ENCODE assay signal across 8 mouse cellular contexts in the genomic region with DNA sequence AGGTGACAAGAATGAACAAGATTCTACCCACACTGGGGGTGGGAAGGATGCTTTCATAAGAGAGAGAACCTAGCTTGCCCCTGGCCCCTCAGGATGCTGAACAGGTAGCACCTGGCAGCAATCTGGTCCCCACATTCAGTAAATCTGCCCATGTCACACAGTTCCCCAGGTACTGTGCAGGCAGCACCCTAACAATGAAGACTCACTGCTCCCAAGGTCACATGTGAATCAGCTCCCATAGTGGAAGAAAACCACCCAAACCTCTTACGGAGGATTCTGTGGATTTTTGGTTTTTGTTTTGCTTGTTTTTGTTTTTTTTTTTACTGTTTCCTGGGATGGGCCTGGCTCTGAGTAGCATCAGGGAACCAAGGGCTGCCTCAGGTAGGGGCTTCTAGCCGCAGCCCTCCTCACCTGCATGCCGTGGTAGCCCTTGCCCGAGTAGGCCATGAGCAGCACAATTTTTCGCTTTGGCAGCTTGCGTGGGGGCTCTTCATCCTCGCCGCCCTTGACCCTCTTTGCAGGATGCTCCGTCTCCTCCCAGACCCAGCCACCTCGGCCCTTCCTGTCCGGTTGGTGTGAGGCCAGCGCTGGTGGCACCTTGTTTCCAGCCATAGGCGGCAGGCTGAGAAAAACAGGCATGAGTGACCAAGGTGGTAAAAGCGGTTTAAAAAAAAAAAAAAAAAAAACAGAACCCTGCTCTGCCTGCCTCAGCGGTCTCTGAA. TPM values are rescaled to one million over a fixed set of nuclear protein-coding genes. Genes with fewer than 3 reads are reported as not detected.
DNase-seq lines count a peak whose midpoint lies in the region; ATAC-seq and TF ChIP-seq lines count a peak whose summit lies in the region.

No protein-coding gene starts in this region.

- peaks cover 44% of the 10 kb centered on the region for H3K36me3 ChIP-seq in heart, embryonic 10.5 days
- peaks cover 60% of the 10 kb centered on the region for H3K36me3 ChIP-seq in G1E (replicated peaks)
- peaks cover 4% of the 10 kb centered on the region; the same call in 1 of the 2 replicates for H3K36me3 ChIP-seq in forebrain, embryonic 16.5 days (ENCODE audit: control insufficient read depth, insufficient read depth)
- no peaks in the 10 kb centered on the region; the same call in 1 of the 2 replicates for H3K36me3 ChIP-seq in lung, postnatal 0 days (ENCODE audit: insufficient read depth, low read length)

- no peak for ATAC-seq in G1E (ENCODE audit: extremely low read depth, insufficient number of reproducible peaks, low FRiP score, poor library complexity, severe bottlenecking)
- no peak for ATAC-seq in forebrain, embryonic 16.5 days
- ATAC-seq in lung, postnatal 0 days, result no peak

- WGBS in heart, embryonic 10.5 days, result 23% methylated on average over 15 of the region's 15 CpGs
- WGBS in forebrain, embryonic 16.5 days, result 16% methylated on average over 15 of the region's 15 CpGs
- 12% methylated on average over 15 of the region's 15 CpGs for whole genome bisulfite sequencing in lung, postnatal 0 days

- peak overlapping the region; percentile 61 for H3K4me2 ChIP-seq in forebrain, embryonic 16.5 days (ENCODE audit: low read length)
- peak overlapping the region; percentile 97 for H3K4me2 ChIP-seq in lung, postnatal 0 days (replicated peaks; ENCODE audit: low read depth, low read length)

- peak overlapping the region; percentile 95 for H3K4me3 ChIP-seq in heart, embryonic 10.5 days
- H3K4me3 ChIP-seq in G1E (ENCODE audit: low read depth, low read length), result peak overlapping the region; percentile 90
- H3K4me3 ChIP-seq in forebrain, embryonic 16.5 days (replicated peaks; ENCODE audit: low read length), result peak overlapping the region; percentile 73
- peak overlapping the region; percentile 71 for H3K4me3 ChIP-seq in lung, postnatal 0 days (ENCODE audit: low read depth, low read length)

- H3K9me3 ChIP-seq in heart, embryonic 10.5 days, result no peaks in the 10 kb centered on the region
- H3K9me3 ChIP-seq in G1E (replicated peaks), result no peaks in the 10 kb centered on the region
- no peaks in the 10 kb centered on the region for H3K9me3 ChIP-seq in forebrain, embryonic 16.5 days (ENCODE audit: control insufficient read depth, low read length)
- H3K9me3 ChIP-seq in lung, postnatal 0 days (ENCODE audit: low read length), result no peaks in the 10 kb centered on the region

- peaks cover 12% of the 10 kb centered on the region for H3K4me1 ChIP-seq in heart, embryonic 10.5 days
- peaks cover 83% of the 10 kb centered on the region for H3K4me1 ChIP-seq in G1E (ENCODE audit: insufficient read depth, low read depth, low read length)
- peaks cover 16% of the 10 kb centered on the region for H3K4me1 ChIP-seq in forebrain, embryonic 16.5 days (replicated peaks; ENCODE audit: control insufficient read depth, insufficient read depth, low read length)
- H3K4me1 ChIP-seq in lung, postnatal 0 days (ENCODE audit: insufficient read depth, low read depth, low read length), result no peaks in the 10 kb centered on the region

- peak overlapping the region; percentile 79 for H3K9ac ChIP-seq in forebrain, embryonic 16.5 days (replicated peaks; ENCODE audit: low read depth, low read length)
- peak overlapping the region; percentile 63 for H3K9ac ChIP-seq in lung, postnatal 0 days (replicated peaks; ENCODE audit: low read depth)

- peak overlapping the region; percentile 90; the same call in 1 of the 2 replicates for H3K27ac ChIP-seq in heart, embryonic 10.5 days
- no peak overlapping the region for H3K27ac ChIP-seq in forebrain, embryonic 16.5 days (ENCODE audit: low read length)
- 0 out of 2 replicates have a peak overlapping the region, but pooled peaks have one; percentile 43 for H3K27ac ChIP-seq in lung, postnatal 0 days (ENCODE audit: low read length)

- TF ChIP-seq EP300 in lung, postnatal 0 days (IDR thresholded peaks at IDR 0.05), result no peak

- no peaks in the 10 kb centered on the region for H3K27me3 ChIP-seq in heart, embryonic 10.5 days (ENCODE audit: insufficient read depth, poor library complexity, severe bottlenecking)
- H3K27me3 ChIP-seq in G1E (ENCODE audit: insufficient read depth, low read length), result no peaks in the 10 kb centered on the region
- no peaks in the 10 kb centered on the region for H3K27me3 ChIP-seq in forebrain, embryonic 16.5 days (replicated peaks; ENCODE audit: control insufficient read depth, insufficient read depth, low read length)
- no peaks in the 10 kb centered on the region for H3K27me3 ChIP-seq in lung, postnatal 0 days (replicated peaks; ENCODE audit: insufficient read depth, low read length)

- no peak for DNase-seq in heart, embryonic 10.5 days (ENCODE audit: low spot score)
- no peak for DNase-seq in heart, postnatal 4 days
- DNase-seq in G1E (ENCODE audit: low spot score), result no peak
- no peak for DNase-seq in lung, postnatal 0 days (ENCODE audit: low spot score)
- DNase-seq in urinary bladder, adult 2 months (ENCODE audit: low spot score), result no peak
- DNase-seq in spleen, postnatal 14 days (ENCODE audit: low spot score in 2 of 2), result no peak
- no peak for DNase-seq in urinary bladder, postnatal 14 days (ENCODE audit: low spot score)

- TF ChIP-seq CTCF in G1E (IDR thresholded peaks at IDR 0.05; ENCODE audit: low read depth, low read length), result no peak
- TF ChIP-seq CTCF in lung, postnatal 0 days (IDR thresholded peaks at IDR 0.05), result no peak

RNA-seq across cellular contexts. Expression of gene Pus1, which starts 1.0 kb away (rescaled TPM):
- polyA plus RNA-seq in heart, embryonic 10.5 days (2016; fragmentation: Nextera tagmentation; extraction: Ambion mirVana), result 46.6 and 49.8 TPM in 2 replicates
- total RNA-seq in heart, postnatal 4 days (2021), result 10 to 100 TPM; 23.4 to 25.6 TPM
- total RNA-seq in G1E (2014; fragmentation: Nextera tagmentation) (17.8 and 19.5 TPM in 2 replicates), G1E (2017) (72.6 and 72.9 TPM in 2 replicates)
- polyA plus RNA-seq in G1E (2012), result 143 and 177 TPM in 2 replicates
- polyA plus RNA-seq in forebrain, embryonic 16.5 days (2015; fragmentation: Nextera tagmentation; extraction: Ambion mirVana), result 20.1 and 22.0 TPM in 2 replicates
- polyA plus RNA-seq in lung, postnatal 0 days (2015; fragmentation: Nextera tagmentation; extraction: Ambion mirVana), result 12.5 and 14.2 TPM in 2 replicates
- 23.2 and 25.6 TPM in 2 replicates for polyA plus RNA-seq in urinary bladder, adult 2 months (2012; rRNA removed)

RNA-seq across cellular contexts. Expression of gene Ep400, which starts 8.9 kb away (rescaled TPM):
- polyA plus RNA-seq in heart, embryonic 10.5 days (2016; fragmentation: Nextera tagmentation; extraction: Ambion mirVana), result 41.3 and 46.9 TPM in 2 replicates
- 10 to 100 TPM; 64.1 to 67.5 TPM for total RNA-seq in heart, postnatal 4 days (2021)
- 162 and 172 TPM in 2 replicates for total RNA-seq in G1E (2014; fragmentation: Nextera tagmentation)
- 35.4 and 42.0 TPM in 2 replicates for total RNA-seq in G1E (2017)
- 90.5 and 129 TPM in 2 replicates for polyA plus RNA-seq in G1E (2012)
- 58.9 and 69.1 TPM in 2 replicates for polyA plus RNA-seq in forebrain, embryonic 16.5 days (2015; fragmentation: Nextera tagmentation; extraction: Ambion mirVana)
- polyA plus RNA-seq in lung, postnatal 0 days (2015; fragmentation: Nextera tagmentation; extraction: Ambion mirVana), result 16.7 and 17.5 TPM in 2 replicates
- 13.7 and 22.6 TPM in 2 replicates for polyA plus RNA-seq in urinary bladder, adult 2 months (2012; rRNA removed)

RNA-seq across cellular contexts. Expression of gene Ulk1, which starts 30.5 kb away (rescaled TPM):
- polyA plus RNA-seq in heart, embryonic 10.5 days (2016; fragmentation: Nextera tagmentation; extraction: Ambion mirVana), result 12.8 and 17.0 TPM in 2 replicates
- total RNA-seq in heart, postnatal 4 days (2021), result 10 to 100 TPM; 49.8 to 51.1 TPM
- total RNA-seq in G1E (2014; fragmentation: Nextera tagmentation) (70.7 and 75.9 TPM in 2 replicates), G1E (2017) (12.9 and 19.0 TPM in 2 replicates)
- 233 and 256 TPM in 2 replicates for polyA plus RNA-seq in G1E (2012)
- polyA plus RNA-seq in forebrain, embryonic 16.5 days (2015; fragmentation: Nextera tagmentation; extraction: Ambion mirVana), result 45.4 and 47.5 TPM in 2 replicates
- 11.8 and 11.9 TPM in 2 replicates for polyA plus RNA-seq in lung, postnatal 0 days (2015; fragmentation: Nextera tagmentation; extraction: Ambion mirVana)
- 26.4 and 41.9 TPM in 2 replicates for polyA plus RNA-seq in urinary bladder, adult 2 months (2012; rRNA removed)
